Mouse (Mus musculus): ENCODE data around the gene Irf2bp1.

- TF ChIP-seq TAL1 (IDR thresholded peaks at IDR 0.05; ENCODE audit: low read length) (no peak), GATA1 (IDR thresholded peaks at IDR 0.05; ENCODE audit: low read length) (no peak)
Measured at GRCm38 (mm10) chr7:18991660-18992293, 12.1 kb upstream of the Irf2bp1 start.
